Mouse (Mus musculus) bone marrow, adult 2 months (tissue): Measurements from ENCODE around the gene Nrn1l.

Source experiments
- CTCF ChIP-seq: fragments of 200-500 bp; IDR thresholded peaks from 2 replicates; pipeline ENCODE4 v1.5.1; 2011; ENCODE audit warnings: low read length, control low read depth; ENCODE audit not compliant: control insufficient read depth, insufficient read depth
- POLR2A ChIP-seq: fragments of 200-500 bp; IDR thresholded peaks from 2 replicates; pipeline ENCODE4 v1.6.1; 2011; ENCODE audit warnings: low read depth, mild to moderate bottlenecking, control low read depth, low read length, borderline replicate concordance; ENCODE audit not compliant: control insufficient read depth

DNA sequence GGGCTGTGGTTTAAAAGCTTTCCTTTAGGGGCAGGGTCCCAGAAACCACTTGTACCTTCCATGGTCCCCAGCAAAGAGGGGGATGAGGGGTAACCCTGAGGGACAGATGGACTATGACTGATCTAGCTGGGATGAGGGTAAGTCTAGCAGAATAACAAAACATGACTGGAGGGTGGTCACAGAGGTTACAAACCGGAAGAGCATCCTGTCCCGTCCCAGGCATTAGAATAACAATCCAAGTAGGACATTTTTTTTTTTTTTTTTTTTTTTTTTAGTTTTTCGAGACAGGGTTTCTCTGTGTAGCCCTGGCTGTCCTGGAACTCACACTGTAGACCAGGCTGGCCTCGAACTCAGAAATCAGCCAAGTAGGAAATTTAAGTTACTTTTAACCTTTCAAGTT, 43.4 kb upstream of the Nrn1l start:
- TF ChIP-seq CTCF = no peak
- TF ChIP-seq POLR2A = no peak
